Mouse (Mus musculus): Measurements from ENCODE around the gene Git2. TPM values are rescaled to one million over a fixed set of nuclear protein-coding genes. Genes with fewer than 3 reads are reported as not detected.

The Git2 gene
- polyA plus RNA-seq, 1 experiment from 2014 or later, result 32.6 TPM

DNA sequence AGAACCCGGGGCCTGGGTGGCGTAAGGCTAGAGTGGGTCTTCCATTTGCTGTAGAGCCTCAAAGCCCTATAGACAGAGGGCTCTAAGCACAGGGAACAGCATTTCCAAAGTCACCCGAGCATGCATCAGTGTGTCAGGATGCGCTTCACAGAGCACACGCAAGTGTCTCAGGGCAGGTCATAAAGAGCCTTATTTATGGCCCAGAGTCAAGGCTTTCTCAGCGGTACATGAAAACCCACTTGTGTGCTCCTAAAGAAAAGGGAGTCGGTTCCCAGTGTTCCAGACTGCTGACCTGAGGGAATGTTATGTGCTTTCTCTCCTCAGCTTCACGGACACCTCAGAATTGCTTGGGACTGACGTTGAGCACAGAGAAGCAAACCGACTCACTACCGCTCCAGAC lies 54.5 kb downstream of the Git2 start:
- Histone ChIP-seq H3K4me3 (ENCODE audit: control insufficient read depth in 1 of 2, insufficient read depth in 1 of 2, low read depth in 1 of 2, low read length in 2 of 2) (no peak overlapping the region), H3K9me3 (ENCODE audit: control insufficient read depth, low read length) (no peaks in the 10 kb centered on the region), H3K27me3 (ENCODE audit: control insufficient read depth, insufficient read depth, low read length) (no peaks in the 10 kb centered on the region), H3K9ac (ENCODE audit: low read length) (no peak overlapping the region), H3K4me2 (ENCODE audit: low read length) (no peak overlapping the region), H3K27ac (replicated peaks in 1 of 2; ENCODE audit: control insufficient read depth in 1 of 2, insufficient read depth in 1 of 2, low read depth in 2 of 2, low read length in 2 of 2) (no peak overlapping the region), H3K36me3 (ENCODE audit: control insufficient read depth, insufficient read depth, low read length) (peaks cover 55% of the 10 kb centered on the region), H3K4me1 (ENCODE audit: control insufficient read depth in 2 of 2, insufficient read depth in 2 of 2, low read length in 2 of 2) (no peaks in the 10 kb centered on the region)
- WGBS, result 92% methylated on average over 11 of the region's 11 CpGs
- no peak for ATAC-seq (ENCODE audit: insufficient number of reproducible peaks, insufficient read depth, low FRiP score, low read depth)

DNA sequence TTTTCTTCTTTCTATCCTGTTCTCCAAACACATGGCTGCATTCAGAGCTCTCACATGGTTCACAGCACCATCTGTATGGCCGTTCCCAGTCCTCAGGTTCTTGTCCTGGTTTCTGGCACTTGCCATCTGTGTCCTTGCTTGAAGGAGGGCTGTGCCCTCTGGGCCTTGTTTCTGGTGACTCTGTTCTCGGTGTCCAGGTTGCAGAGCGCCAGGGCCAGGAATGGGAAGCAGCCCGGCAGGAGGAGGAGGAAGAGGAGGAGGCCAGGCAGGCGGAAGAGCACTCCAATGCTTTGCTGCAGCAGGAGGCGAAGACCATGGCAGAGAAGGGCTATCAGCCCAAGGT lies 55.4 kb downstream of the Git2 start:
- ATAC-seq (ENCODE audit: insufficient number of reproducible peaks, insufficient read depth, low FRiP score, low read depth), result no peak
- no peaks in the 10 kb centered on the region for H3K4me1 ChIP-seq (ENCODE audit: control insufficient read depth in 2 of 2, insufficient read depth in 2 of 2, low read length in 2 of 2)
- H3K9ac ChIP-seq (ENCODE audit: low read length), result no peak overlapping the region
- H3K4me3 ChIP-seq (ENCODE audit: control insufficient read depth in 1 of 2, insufficient read depth in 1 of 2, low read depth in 1 of 2, low read length in 2 of 2), result no peak overlapping the region
- no peak overlapping the region for H3K27ac ChIP-seq (replicated peaks in 1 of 2; ENCODE audit: control insufficient read depth in 1 of 2, insufficient read depth in 1 of 2, low read depth in 2 of 2, low read length in 2 of 2)
- H3K4me2 ChIP-seq (ENCODE audit: low read length), result no peak overlapping the region
- H3K9me3 ChIP-seq (ENCODE audit: control insufficient read depth, low read length), result no peaks in the 10 kb centered on the region
- WGBS, result 87% methylated on average over 6 of the region's 6 CpGs
- no peaks in the 10 kb centered on the region for H3K27me3 ChIP-seq (ENCODE audit: control insufficient read depth, insufficient read depth, low read length)
- peaks cover 64% of the 10 kb centered on the region for H3K36me3 ChIP-seq (ENCODE audit: control insufficient read depth, insufficient read depth, low read length)

GRCm38 (mm10) chr5:114719003-114719927 lies 56.1 kb downstream of the Git2 start:
- no peak for ATAC-seq (ENCODE audit: insufficient number of reproducible peaks, insufficient read depth, low FRiP score, low read depth)
- Histone ChIP-seq H3K27ac (replicated peaks in 1 of 2; ENCODE audit: control insufficient read depth in 1 of 2, insufficient read depth in 1 of 2, low read depth in 2 of 2, low read length in 2 of 2) (no peak overlapping the region), H3K36me3 (ENCODE audit: control insufficient read depth, insufficient read depth, low read length) (peaks cover 70% of the 10 kb centered on the region), H3K4me2 (ENCODE audit: low read length) (no peak overlapping the region), H3K9me3 (ENCODE audit: control insufficient read depth, low read length) (no peaks in the 10 kb centered on the region), H3K4me1 (ENCODE audit: control insufficient read depth in 2 of 2, insufficient read depth in 2 of 2, low read length in 2 of 2) (no peaks in the 10 kb centered on the region), H3K4me3 (ENCODE audit: control insufficient read depth in 1 of 2, insufficient read depth in 1 of 2, low read depth in 1 of 2, low read length in 2 of 2) (no peak overlapping the region), H3K27me3 (ENCODE audit: control insufficient read depth, insufficient read depth, low read length) (no peaks in the 10 kb centered on the region), H3K9ac (ENCODE audit: low read length) (no peak overlapping the region)
- WGBS, result 84% methylated on average over 20 of the region's 20 CpGs

DNA sequence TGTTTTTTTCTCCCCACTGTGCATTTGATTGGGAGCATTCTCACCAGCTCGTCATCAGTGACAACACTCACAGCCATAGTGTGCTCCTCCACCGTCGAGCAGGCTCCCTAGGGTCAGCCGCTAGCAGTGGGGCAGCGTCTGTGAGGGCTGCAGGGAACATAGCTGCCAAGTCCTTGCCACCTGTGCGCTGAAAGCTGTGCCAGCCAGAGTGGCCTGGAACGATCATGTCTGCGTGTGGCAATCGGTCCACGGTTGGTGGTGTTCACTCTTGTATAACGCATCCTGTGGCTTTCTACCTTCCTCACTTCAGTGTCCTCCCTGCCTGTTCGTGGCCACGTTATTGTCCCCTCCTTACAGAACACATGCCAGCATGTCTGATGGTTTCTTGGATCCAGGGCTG lies 56.8 kb downstream of the Git2 start:
- Histone ChIP-seq H3K9ac (ENCODE audit: low read length) (no peak overlapping the region), H3K9me3 (ENCODE audit: control insufficient read depth, low read length) (no peaks in the 10 kb centered on the region), H3K4me3 (ENCODE audit: control insufficient read depth in 1 of 2, insufficient read depth in 1 of 2, low read depth in 1 of 2, low read length in 2 of 2) (no peak overlapping the region), H3K27ac (replicated peaks in 1 of 2; ENCODE audit: control insufficient read depth in 1 of 2, insufficient read depth in 1 of 2, low read depth in 2 of 2, low read length in 2 of 2) (no peak overlapping the region), H3K4me2 (ENCODE audit: low read length) (no peak overlapping the region), H3K4me1 (ENCODE audit: control insufficient read depth in 2 of 2, insufficient read depth in 2 of 2, low read length in 2 of 2) (no peaks in the 10 kb centered on the region), H3K27me3 (ENCODE audit: control insufficient read depth, insufficient read depth, low read length) (no peaks in the 10 kb centered on the region), H3K36me3 (ENCODE audit: control insufficient read depth, insufficient read depth, low read length) (peaks cover 78% of the 10 kb centered on the region)
- ATAC-seq (ENCODE audit: insufficient number of reproducible peaks, insufficient read depth, low FRiP score, low read depth), result no peak
- WGBS, result 85% methylated on average over 13 of the region's 13 CpGs

DNA sequence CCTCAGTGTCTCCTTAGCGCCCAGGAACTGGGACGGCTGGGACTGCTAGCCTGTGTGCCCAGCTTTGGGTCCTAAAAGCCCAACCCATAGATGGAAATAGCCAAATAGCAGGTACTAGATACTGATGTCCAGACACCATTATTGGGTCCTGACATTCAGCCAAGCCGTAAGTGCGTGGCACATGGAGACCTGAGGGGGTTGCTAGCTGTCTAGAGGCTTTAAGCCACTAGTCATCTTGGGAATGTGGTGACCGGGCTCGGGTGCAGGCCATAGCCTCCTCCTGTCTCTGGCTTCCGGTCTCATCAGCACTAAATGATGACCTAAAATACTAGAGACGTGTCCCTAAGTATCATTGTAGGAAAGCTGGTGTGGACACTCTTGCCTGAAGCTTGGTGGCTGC lies 57.4 kb downstream of the Git2 start:
- Histone ChIP-seq H3K9ac (ENCODE audit: low read length) (no peak overlapping the region), H3K4me2 (ENCODE audit: low read length) (no peak overlapping the region), H3K27me3 (ENCODE audit: control insufficient read depth, insufficient read depth, low read length) (no peaks in the 10 kb centered on the region), H3K36me3 (ENCODE audit: control insufficient read depth, insufficient read depth, low read length) (peaks cover 84% of the 10 kb centered on the region), H3K4me3 (ENCODE audit: control insufficient read depth in 1 of 2, insufficient read depth in 1 of 2, low read depth in 1 of 2, low read length in 2 of 2) (no peak overlapping the region), H3K9me3 (ENCODE audit: control insufficient read depth, low read length) (no peaks in the 10 kb centered on the region), H3K4me1 (ENCODE audit: control insufficient read depth in 2 of 2, insufficient read depth in 2 of 2, low read length in 2 of 2) (no peaks in the 10 kb centered on the region), H3K27ac (replicated peaks in 1 of 2; ENCODE audit: control insufficient read depth in 1 of 2, insufficient read depth in 1 of 2, low read depth in 2 of 2, low read length in 2 of 2) (no peak overlapping the region)
- 93% methylated on average over 8 of the region's 8 CpGs for WGBS
- no peak for ATAC-seq (ENCODE audit: insufficient number of reproducible peaks, insufficient read depth, low FRiP score, low read depth)

DNA sequence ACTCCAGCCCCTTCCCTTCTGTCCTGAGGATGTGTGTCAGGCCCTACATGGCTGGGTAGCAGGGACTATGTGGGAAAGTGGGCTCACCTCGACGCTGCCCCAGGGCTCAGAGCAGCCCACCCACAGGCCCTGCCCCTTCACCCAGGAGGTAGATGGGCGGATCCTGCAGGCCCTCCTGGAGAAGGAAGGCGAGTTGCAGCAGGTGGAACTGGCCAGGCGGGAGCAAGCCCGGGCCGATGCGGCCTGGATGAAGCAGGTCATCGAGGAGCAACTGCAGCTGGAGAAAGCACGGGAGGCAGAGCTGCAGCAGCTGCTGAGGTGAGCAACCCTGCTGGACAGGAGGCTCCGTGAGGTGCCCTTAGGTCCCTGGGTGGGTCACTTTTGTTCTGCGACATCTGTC lies 58.0 kb downstream of the Git2 start:
- no peak overlapping the region for H3K27ac ChIP-seq (replicated peaks in 1 of 2; ENCODE audit: control insufficient read depth in 1 of 2, insufficient read depth in 1 of 2, low read depth in 2 of 2, low read length in 2 of 2)
- H3K9me3 ChIP-seq (ENCODE audit: control insufficient read depth, low read length), result no peaks in the 10 kb centered on the region
- no peak overlapping the region for H3K4me2 ChIP-seq (ENCODE audit: low read length)
- H3K9ac ChIP-seq (ENCODE audit: low read length), result no peak overlapping the region
- H3K36me3 ChIP-seq (ENCODE audit: control insufficient read depth, insufficient read depth, low read length), result peaks cover 85% of the 10 kb centered on the region
- no peak overlapping the region for H3K4me3 ChIP-seq (ENCODE audit: control insufficient read depth in 1 of 2, insufficient read depth in 1 of 2, low read depth in 1 of 2, low read length in 2 of 2)
- 91% methylated on average over 12 of the region's 12 CpGs for WGBS
- H3K4me1 ChIP-seq (ENCODE audit: control insufficient read depth in 2 of 2, insufficient read depth in 2 of 2, low read length in 2 of 2), result no peaks in the 10 kb centered on the region
- H3K27me3 ChIP-seq (ENCODE audit: control insufficient read depth, insufficient read depth, low read length), result no peaks in the 10 kb centered on the region
- ATAC-seq (ENCODE audit: insufficient number of reproducible peaks, insufficient read depth, low FRiP score, low read depth), result no peak

GRCm38 (mm10) chr5:114714551-114714950 lies 60.8 kb downstream of the Git2 start:
- WGBS, result 89% methylated on average over 18 of the region's 18 CpGs
- Histone ChIP-seq H3K4me3 (ENCODE audit: control insufficient read depth in 1 of 2, insufficient read depth in 1 of 2, low read depth in 1 of 2, low read length in 2 of 2) (no peak overlapping the region), H3K4me2 (ENCODE audit: low read length) (no peak overlapping the region), H3K9ac (ENCODE audit: low read length) (no peak overlapping the region), H3K4me1 (ENCODE audit: control insufficient read depth in 2 of 2, insufficient read depth in 2 of 2, low read length in 2 of 2) (no peaks in the 10 kb centered on the region), H3K27me3 (ENCODE audit: control insufficient read depth, insufficient read depth, low read length) (no peaks in the 10 kb centered on the region), H3K36me3 (ENCODE audit: control insufficient read depth, insufficient read depth, low read length) (peaks cover 86% of the 10 kb centered on the region), H3K9me3 (ENCODE audit: control insufficient read depth, low read length) (no peaks in the 10 kb centered on the region), H3K27ac (replicated peaks in 1 of 2; ENCODE audit: control insufficient read depth in 1 of 2, insufficient read depth in 1 of 2, low read depth in 2 of 2, low read length in 2 of 2) (no peak overlapping the region)
- ATAC-seq (ENCODE audit: insufficient number of reproducible peaks, insufficient read depth, low FRiP score, low read depth), result no peak

- Histone ChIP-seq H3K27ac (replicated peaks in 1 of 2; ENCODE audit: control insufficient read depth in 1 of 2, insufficient read depth in 1 of 2, low read depth in 2 of 2, low read length in 2 of 2) (no peak overlapping the region), H3K9ac (ENCODE audit: low read length) (no peak overlapping the region), H3K9me3 (ENCODE audit: control insufficient read depth, low read length) (no peaks in the 10 kb centered on the region), H3K36me3 (ENCODE audit: control insufficient read depth, insufficient read depth, low read length) (peaks cover 47% of the 10 kb centered on the region), H3K4me3 (ENCODE audit: control insufficient read depth in 1 of 2, insufficient read depth in 1 of 2, low read depth in 1 of 2, low read length in 2 of 2) (no peak overlapping the region), H3K4me2 (ENCODE audit: low read length) (no peak overlapping the region), H3K4me1 (ENCODE audit: control insufficient read depth in 2 of 2, insufficient read depth in 2 of 2, low read length in 2 of 2) (peaks cover 5 to 7% of the 10 kb centered on the region in 2 experiments; a peak in 3 of 4 replicates), H3K27me3 (ENCODE audit: control insufficient read depth, insufficient read depth, low read length) (no peaks in the 10 kb centered on the region)
- WGBS, result 91% methylated on average over 21 of the region's 21 CpGs
- no peak for ATAC-seq (ENCODE audit: insufficient number of reproducible peaks, insufficient read depth, low FRiP score, low read depth)
Measured at GRCm38 (mm10) chr5:114709357-114709756, 66.0 kb downstream of the Git2 start.
